Mouse (Mus musculus) embryonic facial prominence, embryonic 11.5 days (tissue): ENCODE results near the gene Peg3. TPM values are rescaled to one million over a fixed set of nuclear protein-coding genes. Genes with fewer than 3 reads are reported as not detected.

Source experiments
- ATAC-seq: fragments of 200-750 bp; cut with Nextera tagmentation; replicated peaks from 2 replicates; pipeline ENCODE4 v1.8.0; 2017; ENCODE audit warnings: low read depth; ENCODE audit not compliant: insufficient number of reproducible peaks, low FRiP score, low TSS enrichment
- DNase-seq: peaks from one replicate; pipeline ENCODE4 v3.0.0-alpha.2; 2015; ENCODE audit warnings: low spot score
- H3K27ac ChIP-seq: fragments of 300-500 bp; sonication (generic); replicated peaks from 2 replicates; pipeline ENCODE4 v1.5.1; 2014; ENCODE audit warnings: mild to moderate bottlenecking, low read depth, low read length, control low read depth
- H3K27me3 ChIP-seq: fragments of 300-500 bp; sonication (generic); 2 replicates; pipeline ENCODE4 v1.6.1; 2014; ENCODE audit warnings: mild to moderate bottlenecking, low read length, moderate library complexity, mixed read lengths; ENCODE audit not compliant: control insufficient read depth, insufficient read depth
- H3K36me3 ChIP-seq: fragments of 300-500 bp; sonication (generic); replicated peaks from 2 replicates; pipeline ENCODE4 v1.6.1; 2014; ENCODE audit warnings: low read depth, mild to moderate bottlenecking, low read length, moderate library complexity, mixed read lengths; ENCODE audit not compliant: control insufficient read depth, insufficient read depth
- H3K4me1 ChIP-seq: fragments of 300-500 bp; sonication (generic); 2 replicates; pipeline ENCODE4 v1.6.1; 2014; ENCODE audit warnings: low read length, mixed read lengths; ENCODE audit not compliant: control insufficient read depth, insufficient read depth
- H3K4me2 ChIP-seq: fragments of 300-500 bp; sonication (generic); 2 replicates; pipeline ENCODE4 v1.6.1; 2014; ENCODE audit warnings: low read depth, mild to moderate bottlenecking, control low read depth, low read length, moderate library complexity
- H3K4me3 ChIP-seq: fragments of 300-500 bp; sonication (generic); 2 replicates; pipeline ENCODE4 v1.5.1; 2014; ENCODE audit warnings: low read depth, low read length, control low read depth
- H3K9ac ChIP-seq: fragments of 300-500 bp; sonication (generic); replicated peaks from 2 replicates; pipeline ENCODE4 v1.6.1; 2014; ENCODE audit warnings: mild to moderate bottlenecking, control low read depth, low read length
- H3K9me3 ChIP-seq: fragments of 300-500 bp; sonication (generic); replicated peaks from 2 replicates; pipeline ENCODE4 v1.6.1; 2016; ENCODE audit warnings: mild to moderate bottlenecking, low read length, inconsistent platforms, mixed read lengths; ENCODE audit not compliant: control insufficient read depth
- WGBS: fragments of 180-500 bp; shearing (Covaris S2); extraction: QIAGEN DNeasy Blood & Tissue Kit; methylation state at CpG from one replicate; pipeline ENCODE4 v1.1.7; 2014; 5-methylcytosine and 5-hydroxymethylcytosine counted together
- polyA plus RNA-seq: library from polyadenylated mRNA; unstranded; fragments of >200 nt; fragmentation: Nextera tagmentation; extraction: Ambion mirVana; gene quantifications from 2 replicates; pipeline ENCODE4 v1.2.1, GENCODE M21; 2014

Gene Peg3
- polyA plus RNA-seq, 1 experiment from 2014 or later = 207 TPM

DNA sequence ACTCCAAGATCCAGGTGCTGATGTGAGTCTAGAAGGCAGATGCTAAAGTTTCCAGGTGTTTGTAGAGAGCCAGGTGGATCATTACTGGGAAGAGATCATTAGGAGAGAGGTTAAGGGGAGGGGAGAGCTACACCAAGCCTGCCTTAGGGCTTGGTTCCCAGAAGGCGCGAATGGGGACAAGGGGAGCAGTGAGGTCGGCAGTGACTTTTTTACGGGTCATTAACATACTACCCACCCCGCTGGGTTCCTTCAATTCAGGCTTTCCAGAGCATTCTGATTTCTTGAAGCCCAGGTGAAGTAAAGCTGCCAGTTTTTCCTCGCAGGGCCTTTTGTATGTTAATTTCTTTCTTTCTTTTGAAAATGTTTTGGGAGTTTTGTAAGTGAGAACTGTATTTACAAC, 29.9 kb upstream of the Peg3 start:
- 22% methylated on average over 6 of the region's 6 CpGs for WGBS
- H3K4me1 ChIP-seq = no peaks in the 10 kb centered on the region
- no peak overlapping the region for H3K4me2 ChIP-seq
- no peaks in the 10 kb centered on the region for H3K27me3 ChIP-seq
- no peaks in the 10 kb centered on the region for H3K9me3 ChIP-seq
- DNase-seq (no peak), ATAC-seq (no peak)
- no peak overlapping the region for H3K27ac ChIP-seq
- H3K9ac ChIP-seq = no peak overlapping the region
- no peak overlapping the region for H3K4me3 ChIP-seq
- H3K36me3 ChIP-seq = no peaks in the 10 kb centered on the region

DNA sequence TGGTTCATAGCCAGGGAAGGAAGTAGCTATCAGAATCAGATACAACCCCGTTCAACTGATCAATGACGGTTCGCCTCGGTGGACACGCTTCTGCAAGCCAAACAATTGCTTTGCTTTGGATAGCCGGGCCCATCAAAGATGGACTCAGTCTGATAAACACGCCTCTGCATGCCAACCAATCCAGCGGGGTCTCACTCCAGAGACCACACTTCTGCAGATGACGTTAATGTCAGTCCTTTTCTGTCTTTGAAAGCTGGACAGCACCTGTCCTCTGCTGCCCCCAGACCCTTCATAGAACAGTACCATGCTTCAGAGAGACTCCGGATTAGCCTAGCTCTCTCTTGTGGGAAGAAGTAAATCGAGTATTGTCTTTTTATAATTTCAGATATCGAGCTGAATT, 29.5 kb upstream of the Peg3 start:
- DNase-seq = no peak
- Histone ChIP-seq H3K9me3 (no peaks in the 10 kb centered on the region), H3K4me3 (no peak overlapping the region), H3K27me3 (no peaks in the 10 kb centered on the region), H3K4me1 (no peaks in the 10 kb centered on the region), H3K4me2 (no peak overlapping the region), H3K27ac (no peak overlapping the region), H3K36me3 (no peaks in the 10 kb centered on the region), H3K9ac (no peak overlapping the region)
- no peak for ATAC-seq
- 73% methylated on average over 12 of the region's 12 CpGs for WGBS

DNA sequence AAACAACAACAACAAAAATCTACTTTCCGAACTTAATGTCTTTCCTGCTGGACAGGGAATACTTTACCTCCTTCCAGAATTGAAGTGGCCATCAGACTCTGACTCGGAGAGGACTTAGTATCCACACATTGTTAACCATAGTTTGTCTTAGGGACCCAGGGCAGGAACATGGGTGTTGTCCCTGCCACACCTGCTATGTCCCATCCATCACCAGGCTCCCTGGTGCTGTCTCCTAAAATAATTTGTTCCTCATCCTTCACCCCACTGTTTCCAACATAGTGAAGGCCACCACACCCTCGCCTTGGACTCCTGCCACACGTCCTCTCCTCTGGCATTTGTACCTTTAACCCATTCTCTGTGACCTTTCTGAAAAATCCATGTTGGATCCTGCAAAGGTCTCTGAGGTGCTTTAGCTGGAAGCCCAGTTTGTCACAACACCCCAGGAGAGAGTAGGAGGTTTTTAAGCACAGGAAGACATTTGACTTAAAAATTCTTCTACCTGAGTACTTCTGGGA, 26.6 kb upstream of the Peg3 start:
- no peak overlapping the region for H3K27ac ChIP-seq
- H3K9ac ChIP-seq = no peak overlapping the region
- H3K4me2 ChIP-seq = no peak overlapping the region
- H3K36me3 ChIP-seq = no peaks in the 10 kb centered on the region
- 78% methylated on average over 4 of the region's 4 CpGs for WGBS
- H3K4me1 ChIP-seq = no peaks in the 10 kb centered on the region
- H3K9me3 ChIP-seq = no peaks in the 10 kb centered on the region
- ATAC-seq (no peak), DNase-seq (no peak)
- no peak overlapping the region for H3K4me3 ChIP-seq
- no peaks in the 10 kb centered on the region for H3K27me3 ChIP-seq

DNA sequence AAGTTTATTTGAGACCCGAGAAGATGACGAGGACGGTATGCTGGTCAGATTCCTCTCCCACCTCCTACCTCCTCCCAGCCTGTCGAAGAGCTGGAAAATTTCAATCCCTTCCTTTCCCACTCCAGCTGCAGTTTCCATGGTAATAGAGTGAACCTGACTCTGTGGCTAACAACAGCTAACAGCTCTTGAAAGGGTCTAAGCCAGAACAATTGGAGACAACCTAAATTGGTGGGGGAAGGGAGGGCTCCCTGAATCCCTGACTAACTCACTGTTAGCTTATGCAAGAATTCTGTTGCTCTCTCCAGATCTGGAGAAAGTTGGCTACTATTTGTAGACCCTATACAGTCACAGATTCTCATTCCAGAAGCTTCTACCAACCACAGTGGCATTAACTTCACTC, 23.2 kb upstream of the Peg3 start:
- Histone ChIP-seq H3K27me3 (no peaks in the 10 kb centered on the region), H3K36me3 (no peaks in the 10 kb centered on the region), H3K9ac (no peak overlapping the region), H3K4me1 (no peaks in the 10 kb centered on the region), H3K4me2 (no peak overlapping the region), H3K27ac (no peak overlapping the region), H3K9me3 (no peaks in the 10 kb centered on the region), H3K4me3 (no peak overlapping the region)
- DNase-seq (peak; percentile 65), ATAC-seq (peak; percentile 78; the same call in 1 of the 2 replicates)
- WGBS = 18% methylated on average over 4 of the region's 4 CpGs

DNA sequence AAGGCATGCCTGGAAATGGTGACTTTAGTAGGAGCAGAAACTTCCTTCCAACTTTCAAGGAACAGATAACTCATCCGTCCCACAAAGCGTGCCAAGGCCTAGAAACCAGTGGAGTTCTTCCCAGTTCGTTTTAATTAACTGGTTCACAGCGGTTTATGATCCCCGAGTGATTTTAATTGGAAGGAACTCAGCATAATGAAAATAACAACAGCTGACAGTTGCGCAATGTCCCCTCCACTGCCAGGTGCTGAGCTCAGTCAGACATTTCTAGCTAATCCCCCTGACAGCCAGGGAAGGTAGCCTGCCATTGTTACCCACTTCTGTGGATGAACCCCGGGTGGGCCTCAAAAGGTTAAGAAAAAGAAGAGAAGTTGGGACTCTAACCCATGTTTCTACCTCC, 19.0 kb upstream of the Peg3 start:
- DNase-seq = no peak
- Histone ChIP-seq H3K9me3 (no peaks in the 10 kb centered on the region), H3K4me2 (no peak overlapping the region), H3K27ac (no peak overlapping the region), H3K4me1 (no peaks in the 10 kb centered on the region), H3K36me3 (no peaks in the 10 kb centered on the region), H3K27me3 (no peaks in the 10 kb centered on the region), H3K9ac (no peak overlapping the region), H3K4me3 (no peak overlapping the region)
- no peak for ATAC-seq
- 69% methylated on average over 7 of the region's 7 CpGs for WGBS

DNA sequence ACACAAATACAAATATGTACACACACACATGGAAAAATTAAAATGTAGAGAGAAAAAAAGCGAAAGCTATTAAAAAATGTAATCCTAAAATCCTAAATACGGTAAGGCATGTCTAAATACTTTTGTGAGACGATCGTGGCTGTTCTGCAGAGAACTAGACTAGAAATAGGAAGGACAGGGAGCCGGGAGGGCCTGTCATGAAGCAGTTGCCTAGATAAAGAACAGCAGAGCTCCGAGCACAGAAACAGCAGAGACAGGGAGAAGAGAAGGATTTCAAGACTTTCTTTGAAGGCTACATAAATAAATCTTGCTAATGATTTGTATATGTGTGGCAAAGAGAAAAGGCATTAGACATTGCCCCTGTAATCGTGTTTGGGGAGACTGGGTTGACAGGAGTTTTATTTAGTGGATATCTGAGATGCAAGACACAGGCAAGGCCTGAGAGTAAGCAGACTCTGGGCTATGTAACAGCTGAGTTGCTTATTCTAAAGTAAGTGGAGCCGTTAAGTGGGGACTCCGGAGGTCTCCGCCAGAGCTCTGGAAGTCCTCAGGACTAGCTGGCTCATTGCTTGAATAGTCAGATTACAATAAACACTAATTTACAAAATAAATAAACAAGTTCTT, 14.2 kb upstream of the Peg3 start:
- Histone ChIP-seq H3K4me1 (no peaks in the 10 kb centered on the region), H3K4me2 (no peak overlapping the region), H3K27ac (no peak overlapping the region), H3K36me3 (no peaks in the 10 kb centered on the region), H3K9ac (no peak overlapping the region), H3K27me3 (no peaks in the 10 kb centered on the region), H3K4me3 (no peak overlapping the region), H3K9me3 (no peaks in the 10 kb centered on the region)
- DNase-seq (peak; percentile 62), ATAC-seq (peak; percentile 79; the same call in 1 of the 2 replicates)
- WGBS = 64% methylated on average over 10 of the region's 10 CpGs

DNA sequence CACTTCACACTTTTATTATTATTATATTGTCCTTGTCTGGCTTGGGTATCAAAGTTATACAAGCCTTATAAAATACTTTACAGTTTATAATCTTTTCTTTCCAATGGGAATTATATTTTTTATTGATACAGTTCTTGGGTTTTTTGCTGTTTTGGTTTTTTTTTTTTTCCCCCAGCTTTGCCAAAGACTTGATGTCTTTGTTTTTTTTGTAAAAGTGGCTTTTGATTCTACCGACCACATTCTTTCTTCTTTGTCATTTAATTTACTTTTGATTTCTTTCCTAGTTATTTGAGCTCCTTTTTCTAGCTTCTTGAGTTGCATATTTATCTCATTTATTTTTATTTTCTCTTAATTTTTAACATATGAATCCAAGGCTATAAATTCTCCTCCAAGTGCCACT, 5.8 kb upstream of the Peg3 start:
- Histone ChIP-seq H3K9me3 (no peaks in the 10 kb centered on the region), H3K27me3 (no peaks in the 10 kb centered on the region), H3K36me3 (no peaks in the 10 kb centered on the region), H3K4me3 (no peak overlapping the region), H3K27ac (no peak overlapping the region), H3K4me2 (no peak overlapping the region), H3K9ac (no peak overlapping the region), H3K4me1 (no peaks in the 10 kb centered on the region)
- no peak for ATAC-seq
- WGBS = 76% methylated on average over 1 of the region's 1 CpGs
- no peak for DNase-seq

DNA sequence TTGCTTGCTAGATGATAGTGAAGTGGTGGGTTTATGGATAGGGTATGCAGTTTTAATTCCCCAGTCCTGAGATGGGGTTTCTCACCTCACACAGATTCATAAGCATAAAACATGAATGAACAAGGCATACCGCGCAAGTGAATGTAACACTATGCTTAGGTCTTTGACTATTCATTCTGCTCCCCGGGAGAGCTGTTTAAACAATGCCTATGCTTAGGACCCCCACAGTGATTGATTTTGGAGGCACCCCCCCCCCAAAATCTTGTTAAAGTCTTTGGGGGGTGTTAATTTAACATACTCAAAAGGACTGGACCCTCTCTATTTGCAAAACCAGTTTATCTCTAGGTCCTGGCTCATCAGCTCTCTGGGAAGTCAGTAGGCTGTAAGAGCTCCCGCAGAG, 1.7 kb upstream of the Peg3 start:
- Histone ChIP-seq H3K9ac (peak overlapping the region; percentile 52), H3K4me3 (peak overlapping the region; percentile 46), H3K27ac (0 out of 2 replicates have a peak overlapping the region, but pooled peaks have one; percentile 20), H3K4me1 (no peaks in the 10 kb centered on the region), H3K36me3 (no peaks in the 10 kb centered on the region), H3K4me2 (peak overlapping the region; percentile 39), H3K9me3 (peaks cover 8% of the 10 kb centered on the region), H3K27me3 (no peaks in the 10 kb centered on the region)
- 52% methylated on average over 4 of the region's 4 CpGs for WGBS
- DNase-seq (no peak), ATAC-seq (no peak)
